Mouse (Mus musculus) heart, postnatal 36 days (tissue): Measurements from ENCODE around the gene Gtf2ird1. TPM values are rescaled to one million over a fixed set of nuclear protein-coding genes. Genes with fewer than 3 reads are reported as not detected.
"Not testable (repeated sequence)": the region's sequence is repeated elsewhere in the genome, so short reads cannot be mapped to it uniquely, and the experiment has no call there.

Experiments
- DNase-seq, 2 experiments: peaks; one replicate each; pipeline ENCODE4 v3.0.0; 2021 to 2022
- intact Hi-C: fragments of 180-260 bp; cut with DNase I; formaldehyde crosslinking; loops from one replicate; pipeline ENCODE4 v1.15.1; 2025
- total RNA-seq, 2 experiments: library from RNA; stranded (reverse); gene quantifications; 2 replicates each; pipeline ENCODE4 v1.2.3; 2021

Gene Gtf2ird1
- total RNA-seq, 2 experiments from 2014 or later = 23.4 to 26.9 TPM

DNA sequence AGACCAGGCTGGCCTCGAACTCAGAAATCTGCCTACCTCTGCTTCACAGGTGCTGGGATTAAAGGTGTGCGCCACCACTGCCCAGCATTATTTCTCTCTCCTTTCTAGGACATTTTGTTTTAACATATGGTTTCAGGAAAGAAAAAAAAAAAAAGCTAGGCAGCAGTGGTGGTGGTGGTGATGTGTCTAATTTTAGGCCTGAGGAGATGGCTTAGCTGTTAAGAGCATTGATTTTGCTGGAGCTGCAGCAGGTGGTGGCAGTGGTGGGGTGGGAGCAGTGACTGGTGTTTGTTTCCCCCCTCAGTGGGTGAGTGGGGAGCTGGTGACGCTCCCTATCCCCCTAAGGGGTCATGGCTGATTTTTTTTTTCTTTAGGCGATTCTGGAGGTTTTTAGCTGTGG, 103.4 kb downstream of the Gtf2ird1 start:
- intact Hi-C loops = no loop called here
- DNase-seq = no peak

GRCm38 (mm10) chr5:134352527-134353001, 104.0 kb downstream of the Gtf2ird1 start:
- DNase-seq = peak; percentile 20 to 25
- intact Hi-C loops = no loop called here

DNA sequence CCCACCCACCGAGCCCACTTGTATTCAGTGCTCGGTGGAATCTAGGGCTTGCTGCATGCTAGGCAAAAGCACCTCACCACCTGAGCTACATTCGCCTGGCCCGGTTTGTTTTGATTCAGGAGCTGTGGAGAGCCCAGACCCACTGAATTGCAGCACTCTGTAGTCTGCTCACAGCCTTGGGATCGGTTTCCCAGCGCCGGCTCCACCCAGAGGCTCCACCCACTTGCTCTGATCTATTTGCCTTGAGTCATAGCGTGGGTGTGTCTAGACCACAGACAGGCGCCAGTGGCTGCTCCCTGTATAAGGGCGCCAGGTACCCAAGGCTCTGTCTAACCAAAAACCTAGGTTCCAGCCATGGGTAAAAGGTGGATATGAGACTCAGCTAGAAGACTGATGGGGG, 105.9 kb downstream of the Gtf2ird1 start:
- intact Hi-C loops = no loop called here
- peak; percentile 55 to 56 for DNase-seq

GRCm38 (mm10) chr5:134347066-134347465, 109.5 kb downstream of the Gtf2ird1 start:
- no peak for DNase-seq
- intact Hi-C loops = no loop called here

DNA sequence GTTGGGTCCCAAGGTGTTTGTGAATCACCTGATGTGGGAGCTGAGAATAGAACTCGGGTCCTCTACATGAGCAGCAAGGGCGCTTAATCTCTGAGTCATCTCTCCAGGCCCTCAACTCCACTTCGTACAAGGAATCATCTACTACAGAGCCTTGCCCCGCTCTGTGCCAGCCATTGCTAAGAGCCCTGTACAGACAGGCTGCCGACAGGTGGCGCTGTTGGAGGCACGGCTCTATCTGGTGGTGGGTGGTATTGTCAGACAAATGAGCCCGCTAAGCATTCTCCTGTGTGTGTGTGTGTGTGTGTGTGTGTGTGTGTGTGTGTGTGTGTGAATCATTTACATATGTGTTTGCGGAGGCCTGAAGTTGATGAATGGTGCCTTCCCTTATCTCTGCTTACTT, 111.1 kb downstream of the Gtf2ird1 start:
- intact Hi-C loops = no loop called here
- peak in 1 of 2 experiments; percentile 25 for DNase-seq

GRCm38 (mm10) chr5:134344076-134344475, 112.4 kb downstream of the Gtf2ird1 start:
- no peak for DNase-seq
- intact Hi-C loops = loop anchor here (5.0 kb wide), 1 partner anchor 67 kb away; no protein-coding TSS in a partner anchor

DNA sequence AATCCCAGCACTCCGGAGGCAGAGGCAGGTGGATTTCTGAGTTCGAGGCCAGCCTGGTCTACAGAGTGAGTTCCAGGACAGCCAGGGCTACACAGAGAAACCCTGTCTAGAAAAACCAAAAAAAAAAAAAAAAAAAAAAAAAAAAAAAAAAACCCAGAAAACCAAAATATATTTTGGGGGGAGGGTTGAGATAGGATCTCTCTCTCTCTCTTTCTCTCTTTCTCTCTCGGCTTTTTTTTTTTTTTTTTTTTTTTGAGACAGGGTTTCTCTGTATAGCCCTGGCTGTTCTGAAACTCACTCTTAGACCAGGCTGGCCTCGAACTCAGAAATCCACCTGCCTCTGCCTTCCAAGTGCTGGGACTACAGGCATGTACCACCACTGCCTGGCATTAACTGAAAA, 113.0 kb downstream of the Gtf2ird1 start:
- DNase-seq = not testable (repeated sequence)
- intact Hi-C loops = loop anchor here (2.0 to 5.0 kb wide), 3 partner anchors 66 to 163 kb away; no protein-coding TSS in a partner anchor

DNA sequence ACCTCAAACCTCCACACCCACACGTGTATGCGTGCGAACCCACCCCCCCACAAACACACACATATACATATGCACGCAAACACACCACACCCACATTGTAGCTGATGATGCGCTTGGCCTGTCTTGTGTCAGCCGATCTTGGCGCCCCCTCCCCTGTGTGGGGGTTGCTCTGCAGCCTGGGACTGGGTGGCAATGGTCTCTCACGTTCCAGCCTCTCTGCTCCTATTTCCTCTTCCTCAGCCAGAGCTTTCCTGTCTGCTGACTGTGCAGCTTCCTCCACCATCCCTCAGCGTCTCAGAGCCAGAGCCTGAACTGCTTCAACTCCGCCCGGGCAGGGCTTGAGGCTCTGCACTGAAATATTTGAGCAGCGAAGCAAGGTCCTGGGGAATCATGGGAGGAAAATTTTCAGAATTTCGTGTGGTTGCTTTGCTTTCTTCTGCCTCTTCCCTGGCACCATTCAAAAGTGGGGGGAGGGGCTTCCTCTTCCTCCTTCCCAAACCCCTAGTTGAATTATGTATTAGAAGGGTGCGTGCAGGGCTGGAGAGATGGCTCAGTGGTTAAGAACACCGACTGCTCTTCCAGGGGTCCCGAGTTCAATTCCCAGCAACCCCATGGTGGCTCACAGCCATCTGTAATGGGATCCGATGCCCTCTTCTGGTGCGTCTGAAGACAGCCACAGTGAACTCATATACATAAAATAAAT, 113.9 kb downstream of the Gtf2ird1 start:
- intact Hi-C loops = loop anchor here (2.0 to 5.0 kb wide), 3 partner anchors 65 to 162 kb away; no protein-coding TSS in a partner anchor
- peak; percentile 23 to 24 for DNase-seq

DNA sequence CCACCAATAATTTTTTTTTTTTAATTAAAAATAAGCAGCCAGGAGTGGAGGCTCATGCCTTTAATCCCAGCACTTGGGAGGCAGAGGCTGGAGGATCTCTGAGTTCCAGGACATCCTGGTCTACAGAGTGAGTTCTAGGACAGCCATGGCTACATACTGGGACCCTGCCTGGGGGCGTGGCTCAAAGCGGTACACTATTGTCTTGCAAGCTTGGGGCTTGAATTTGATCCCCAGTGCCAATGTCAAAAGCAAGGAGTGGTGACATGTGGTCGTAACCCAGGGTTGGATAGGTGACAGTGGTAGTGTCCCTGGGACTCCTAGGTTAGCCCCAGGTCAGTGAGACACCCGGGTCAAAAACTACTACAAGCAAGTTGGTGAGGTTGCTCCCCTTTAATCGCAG, 114.8 kb downstream of the Gtf2ird1 start:
- intact Hi-C loops = loop anchor here (2.0 to 5.0 kb wide), 3 partner anchors 64 to 161 kb away; no protein-coding TSS in a partner anchor
- no peak for DNase-seq

GRCm38 (mm10) chr5:134341321-134341720, 115.2 kb downstream of the Gtf2ird1 start:
- DNase-seq = peak; percentile 14 to 15
- intact Hi-C loops = loop anchor here (5.0 kb wide), 1 partner anchor 64 kb away; no protein-coding TSS in a partner anchor

DNA sequence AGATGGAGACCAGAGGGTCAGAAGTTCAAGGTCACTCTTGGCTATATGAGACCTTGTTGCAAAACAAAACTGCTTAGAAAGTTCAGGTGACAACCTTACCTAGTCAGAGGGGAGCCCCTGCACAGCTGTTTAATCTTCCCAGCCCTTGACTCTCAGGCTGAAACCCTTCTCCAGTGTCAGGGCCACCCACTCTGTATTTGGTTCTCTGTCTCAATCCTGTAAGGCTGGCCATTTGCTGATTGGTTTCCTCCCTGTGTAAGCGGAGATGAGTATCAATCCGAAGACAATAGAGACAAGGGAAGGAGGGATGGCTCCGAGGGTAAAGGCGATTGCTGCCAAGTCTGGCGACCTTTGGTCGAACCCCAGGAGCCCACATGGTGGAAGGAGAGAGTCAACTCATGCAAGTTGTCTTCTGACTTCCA, 116.4 kb downstream of the Gtf2ird1 start:
- intact Hi-C loops = loop anchor here (5.0 kb wide), 1 partner anchor 63 kb away; no protein-coding TSS in a partner anchor
- DNase-seq = no peak

DNA sequence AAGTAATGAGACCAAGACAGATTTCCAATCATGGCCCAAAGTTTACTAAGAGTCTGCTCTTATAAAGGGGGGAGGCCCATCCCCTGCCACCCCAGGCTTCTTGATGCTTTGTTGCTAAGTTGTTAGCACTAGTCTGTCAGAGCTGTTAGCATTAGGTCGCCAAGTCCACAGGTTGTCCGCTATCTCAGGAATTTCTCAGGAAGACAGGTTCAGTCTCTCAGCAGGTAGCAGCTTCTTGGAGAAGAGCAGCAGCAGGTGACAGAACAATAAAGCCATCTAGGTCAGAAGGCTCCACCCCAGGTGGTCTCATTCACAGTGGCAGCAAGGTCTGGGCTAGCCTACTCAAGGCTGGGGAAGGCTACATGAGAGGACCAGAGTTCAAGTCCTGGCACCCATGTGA, 119.5 kb downstream of the Gtf2ird1 start:
- intact Hi-C loops, DNase-seq: not testable (repeated sequence)

- intact Hi-C loops = no loop called here
- DNase-seq = no peak
Observed at GRCm38 (mm10) chr5:134332743-134333142, 123.8 kb downstream of the Gtf2ird1 start.

DNA sequence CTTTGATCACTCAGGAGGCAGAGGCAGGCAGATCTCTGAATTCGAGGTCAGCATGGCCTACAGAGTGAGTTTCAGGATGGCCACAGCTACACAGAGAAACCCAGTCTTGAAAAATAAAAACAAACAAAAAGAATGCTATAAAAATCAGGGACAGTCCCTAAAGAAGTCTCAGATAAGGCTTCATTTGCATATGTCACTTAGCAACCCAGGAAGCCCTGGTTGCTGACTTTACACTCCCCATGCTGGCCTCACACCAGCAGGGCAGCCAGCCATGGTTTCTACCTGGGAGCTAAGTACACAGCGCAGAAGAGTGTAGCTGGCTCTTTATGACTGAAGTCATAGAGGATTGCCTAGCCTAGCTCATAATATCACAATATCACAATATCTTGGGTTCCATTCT, 126.4 kb downstream of the Gtf2ird1 start:
- intact Hi-C loops = no loop called here
- no peak for DNase-seq

- DNase-seq = no peak
- intact Hi-C loops = no loop called here
Observed at GRCm38 (mm10) chr5:134329311-134329710, 127.2 kb downstream of the Gtf2ird1 start.

GRCm38 (mm10) chr5:134328482-134329001, 128.0 kb downstream of the Gtf2ird1 start:
- intact Hi-C loops = no loop called here
- no peak for DNase-seq

GRCm38 (mm10) chr5:134325856-134326566, 130.5 kb downstream of the Gtf2ird1 start:
- no peak for DNase-seq
- intact Hi-C loops = no loop called here

DNA sequence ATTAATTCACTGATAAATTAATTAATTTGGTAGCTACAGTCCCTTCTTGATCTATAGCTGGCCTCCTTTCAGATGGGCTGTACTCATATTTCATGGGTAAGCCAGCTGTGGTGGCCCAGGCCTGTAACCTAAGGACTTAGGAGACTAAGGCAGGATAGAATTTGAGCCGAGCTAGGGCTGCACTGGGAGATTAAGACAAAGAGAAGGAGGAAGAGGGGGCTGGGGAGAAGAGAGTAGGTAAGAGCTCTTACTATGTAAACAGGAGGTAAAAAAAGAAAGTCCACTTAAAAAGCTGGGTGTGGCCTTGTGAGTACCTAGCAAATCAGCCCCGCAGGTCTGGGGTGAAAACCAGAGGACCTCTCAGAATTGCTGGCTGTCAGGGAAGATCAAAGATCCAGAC, 132.6 kb downstream of the Gtf2ird1 start:
- intact Hi-C loops = no loop called here
- no peak for DNase-seq

DNA sequence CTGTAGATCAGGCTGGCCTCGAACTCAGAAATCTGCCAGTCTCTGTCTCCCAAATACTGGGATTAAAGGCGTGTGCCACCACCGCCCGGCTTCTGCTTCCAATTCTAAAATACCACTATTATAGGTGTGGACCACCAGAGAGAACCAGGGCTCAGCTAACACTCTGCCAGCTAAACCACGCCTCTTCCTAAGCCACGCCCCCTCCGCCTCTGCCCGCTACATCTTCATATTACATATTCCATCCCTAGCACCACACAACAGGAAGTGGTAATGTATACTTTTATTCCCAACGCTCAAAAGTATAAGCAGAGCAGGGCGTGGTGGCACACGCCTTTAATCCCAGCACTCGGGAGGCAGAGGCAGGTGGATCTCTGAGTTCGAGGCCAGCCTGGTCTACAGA, 133.2 kb downstream of the Gtf2ird1 start:
- intact Hi-C loops = no loop called here
- DNase-seq = no peak

DNA sequence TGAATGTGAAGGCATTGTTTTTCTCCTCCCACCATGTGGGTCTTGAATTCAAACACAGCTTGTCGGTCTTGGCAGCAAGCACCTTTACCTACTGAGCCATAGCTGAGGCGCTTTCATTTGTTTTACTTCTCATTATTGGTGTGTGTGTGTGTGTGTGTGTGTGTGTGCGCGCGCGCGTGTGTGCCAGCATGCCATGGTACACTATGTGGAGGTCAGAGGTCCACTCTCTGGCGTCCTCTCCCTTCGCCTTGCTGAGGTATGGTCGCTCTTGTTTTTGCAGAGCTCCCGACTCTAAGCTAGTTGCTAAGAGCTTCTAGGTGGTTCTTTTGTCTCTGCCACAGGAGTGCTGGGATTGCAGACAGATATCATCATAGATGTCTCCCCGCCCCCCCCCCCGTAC, 134.2 kb downstream of the Gtf2ird1 start:
- intact Hi-C loops = no loop called here

DNA sequence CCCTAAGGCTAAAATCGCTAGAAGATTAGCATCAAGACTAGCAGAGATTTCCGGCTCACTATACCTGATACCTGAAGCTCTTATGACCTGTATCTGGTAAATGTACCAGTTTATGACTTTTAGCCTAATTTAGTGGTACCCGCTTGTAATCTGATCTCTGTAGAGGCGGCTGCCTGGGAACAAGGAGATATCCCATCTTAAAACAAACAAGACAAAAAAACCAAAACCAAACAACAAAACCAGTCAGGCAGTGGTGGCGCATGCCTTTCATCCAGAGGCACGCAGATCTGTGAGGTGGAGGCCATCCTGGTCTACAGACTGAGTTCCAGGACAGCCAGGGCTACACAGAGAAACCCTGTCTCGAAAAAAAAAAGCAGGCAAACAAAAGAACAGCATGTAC, 134.8 kb downstream of the Gtf2ird1 start:
- DNase-seq = no peak
- intact Hi-C loops = no loop called here

More for the DNA sequence above, 134.2 kb downstream of the Gtf2ird1 start:
- DNase-seq = no peak
